Mouse (Mus musculus): ENCODE measurements around the gene Slc16a6. TPM values are rescaled to one million over a fixed set of nuclear protein-coding genes. Genes with fewer than 3 reads are reported as not detected.
A peak's percentile ranks its signal among the peaks of the same experiment; 100 is the strongest.

Slc16a6 gene
- total and polyA plus RNA-seq, 3 experiments = 14.1 to 24.2 (median 20.9) TPM

- no peaks in the 10 kb centered on the region for H3K79me2 ChIP-seq (replicated peaks; ENCODE audit: control insufficient read depth, extremely low read depth, insufficient read depth, poor library complexity, severe bottlenecking)
- peak overlapping the region; percentile 77 for H3K27ac ChIP-seq (ENCODE audit: insufficient read depth, low read depth)
- peak; percentile 89 for TF ChIP-seq MAX (IDR thresholded peaks at IDR 0.05; ENCODE audit: low read length)
- no peak for TF ChIP-seq KAT2A (IDR thresholded peaks at IDR 0.05; ENCODE audit: insufficient replicate concordance, low read length)
- TF ChIP-seq JUN (IDR thresholded peaks at IDR 0.05; ENCODE audit: insufficient read depth, low read depth, low read length) = no peak
- TF ChIP-seq USF1 (IDR thresholded peaks at IDR 0.05; ENCODE audit: low read depth, low read length) = no peak
- no peak for TF ChIP-seq ZC3H11A (IDR thresholded peaks at IDR 0.05; ENCODE audit: low read depth, low read length)
- peak; percentile 60 for TF ChIP-seq RAD21 (IDR thresholded peaks at IDR 0.05; ENCODE audit: low read depth, low read length)
- TF ChIP-seq RCOR1 (conservative IDR thresholded peaks at IDR 0.05; ENCODE audit: low read depth, low read length) = peak; percentile 82; the same call in 1 of the 2 replicates
- TF ChIP-seq BHLHE40 (IDR thresholded peaks at IDR 0.05; ENCODE audit: low read depth, low read length) = peak; percentile 98
- TF ChIP-seq E2F4 (IDR thresholded peaks at IDR 0.05; ENCODE audit: insufficient replicate concordance, low read depth, low read length) = no peak
- no peak; the same call in 1 of the 2 replicates for TF ChIP-seq MAFK (IDR thresholded peaks at IDR 0.05; ENCODE audit: insufficient replicate concordance, low read length)
- TF ChIP-seq CTCF (conservative IDR thresholded peaks at IDR 0.05 in 1 of 2, IDR thresholded peaks at IDR 0.05 in 1 of 2; ENCODE audit: low read depth in 2 of 2, low read length in 2 of 2) = peak in 1 of 2 experiments; percentile 72; a peak in 2 of 4 replicates
- peak; percentile 63 for TF ChIP-seq EP300 (IDR thresholded peaks at IDR 0.05; ENCODE audit: low read length)
- peak; percentile 65 for TF ChIP-seq HCFC1 (IDR thresholded peaks at IDR 0.05; ENCODE audit: low read depth, low read length)
- peak; percentile 77 for TF ChIP-seq SIN3A (IDR thresholded peaks at IDR 0.05; ENCODE audit: low read length)
- TF ChIP-seq USF2 (conservative IDR thresholded peaks at IDR 0.05; ENCODE audit: low read depth, low read length) = 0 out of 2 replicates have a peak, but pooled peaks have one; percentile 12
- TF ChIP-seq POLR2AphosphoS2 (IDR thresholded peaks at IDR 0.05; ENCODE audit: low read depth, low read length) = no peak
- no peak; the same call in 1 of the 2 replicates for TF ChIP-seq CHD2 (IDR thresholded peaks at IDR 0.05; ENCODE audit: low read length)
- no peak for TF ChIP-seq ZKSCAN1 (IDR thresholded peaks at IDR 0.05; ENCODE audit: borderline replicate concordance, low read depth, low read length)
- peak; percentile 71 for TF ChIP-seq POLR2A (IDR thresholded peaks at IDR 0.05; ENCODE audit: low read depth, low read length)
- peak; percentile 53 for TF ChIP-seq MEF2A (IDR thresholded peaks at IDR 0.05; ENCODE audit: borderline replicate concordance, low read depth, low read length)
- TF ChIP-seq CHD1 (IDR thresholded peaks at IDR 0.05; ENCODE audit: low read depth, low read length) = no peak; the same call in 1 of the 2 replicates
- peak; percentile 79; the same call in 1 of the 2 replicates for TF ChIP-seq MXI1 (IDR thresholded peaks at IDR 0.05; ENCODE audit: low read depth, low read length)
- TF ChIP-seq UBTF (IDR thresholded peaks at IDR 0.05; ENCODE audit: low read depth, low read length) = no peak
- 0 out of 2 replicates have a peak, but pooled peaks have one; percentile 40 for TF ChIP-seq ZMIZ1 (IDR thresholded peaks at IDR 0.05; ENCODE audit: low read depth, low read length)
- peak; percentile 75 for TF ChIP-seq NELFE (IDR thresholded peaks at IDR 0.05; ENCODE audit: low read depth, low read length)
- TF ChIP-seq GABPA (IDR thresholded peaks at IDR 0.05; ENCODE audit: insufficient replicate concordance, low read depth, low read length) = no peak
- TF ChIP-seq NRF1 (IDR thresholded peaks at IDR 0.05; ENCODE audit: low read depth, low read length) = no peak
- TF ChIP-seq ETS1 (conservative IDR thresholded peaks at IDR 0.05; ENCODE audit: low read depth, low read length) = peak; percentile 93
- peak; percentile 90 for TF ChIP-seq MYC (IDR thresholded peaks at IDR 0.05; ENCODE audit: low read depth, low read length)
- peak; percentile 61 for TF ChIP-seq IRF4 (IDR thresholded peaks at IDR 0.05; ENCODE audit: low read depth, low read length)
- peak; percentile 63 for TF ChIP-seq TCF12 (IDR thresholded peaks at IDR 0.05; ENCODE audit: low read depth, low read length)
- TF ChIP-seq ZNF384 (IDR thresholded peaks at IDR 0.05; ENCODE audit: low read depth, low read length) = peak; percentile 88
- peak; percentile 66 for TF ChIP-seq SMC3 (IDR thresholded peaks at IDR 0.05; ENCODE audit: low read depth, low read length)
- peak; percentile 84 for TF ChIP-seq ELF1 (IDR thresholded peaks at IDR 0.05; ENCODE audit: low read depth, low read length)
- no peak for TF ChIP-seq PAX5 (IDR thresholded peaks at IDR 0.05; ENCODE audit: low read length)
- peak; percentile 88 for TF ChIP-seq MAZ (IDR thresholded peaks at IDR 0.05; ENCODE audit: low read depth, low read length)
- no peak for TF ChIP-seq JUND (conservative IDR thresholded peaks at IDR 0.05; ENCODE audit: low read depth, low read length)
- peak; percentile 56; the same call in 1 of the 2 replicates for TF ChIP-seq TBP (conservative IDR thresholded peaks at IDR 0.05; ENCODE audit: low read depth, low read length)
- H3K9me3 ChIP-seq (replicated peaks; ENCODE audit: low read length) = peaks cover 9% of the 10 kb centered on the region
- in situ Hi-C loops (cut with MboI; ENCODE audit: low pct_ligation_motif_present, low pct_unique_long_range_greater_than_20kb, low sequenced_read_pairs) (no loop called here), dilution Hi-C loops (cut with MboI; ENCODE audit: extremely low pct_ligation_motif_present, extremely low pct_unique_long_range_greater_than_20kb, low sequenced_read_pairs) (no loop called here)
- no peaks in the 10 kb centered on the region for H3K27me3 ChIP-seq (replicated peaks)
- peak overlapping the region; percentile 24; the same call in 1 of the 2 replicates for H3K9ac ChIP-seq (ENCODE audit: insufficient read depth, low read depth)
- H3K4me2 ChIP-seq (ENCODE audit: insufficient read depth, low read depth, poor library complexity, severe bottlenecking) = peak overlapping the region; percentile 67
- peaks cover 17 to 52% of the 10 kb centered on the region in 2 experiments for H3K4me1 ChIP-seq (ENCODE audit: control insufficient read depth in 1 of 2, insufficient read depth in 2 of 2)
- DNase-seq (ENCODE audit: extremely low read depth) = peak; percentile 95
- peak overlapping the region; percentile 29 to 50 (median 48) for H3K4me3 ChIP-seq (replicated peaks in 1 of 3; ENCODE audit: low read depth in 2 of 3, low read length in 2 of 3, poor library complexity in 1 of 3)
- H3K36me3 ChIP-seq (replicated peaks in 1 of 2; ENCODE audit: control insufficient read depth in 1 of 2, insufficient read depth in 1 of 2, low read length in 1 of 2) = no peaks in the 10 kb centered on the region
Observed at GRCm38 (mm10) chr11:109419961-109420566, 53.3 kb downstream of the Slc16a6 start.
